Mouse (Mus musculus) liver, embryonic 14.5 days (tissue): ENCODE data around the gene Slc7a10. TPM values are rescaled to one million over a fixed set of nuclear protein-coding genes. Genes with fewer than 3 reads are reported as not detected.
A peak's percentile ranks its signal among the peaks of the same experiment; 100 is the strongest.

ENCODE experiments used
- ATAC-seq: fragments of 200-750 bp; cut with Nextera tagmentation; 2 replicates; pipeline ENCODE4 v1.8.0; 2017; ENCODE audit warnings: moderate number of reproducible peaks, mild to moderate bottlenecking, moderate library complexity; ENCODE audit not compliant: insufficient read depth
- DNase-seq, 3 experiments: peaks; one replicate each; pipeline ENCODE4 v3.0.0-alpha.2; 2012 to 2013; ENCODE audit warnings: low read depth in 3 of 3, low spot score in 3 of 3
- H3K27ac ChIP-seq: fragments of 300-500 bp; sonication (generic); 2 replicates; pipeline ENCODE4 v1.5.1; 2014; ENCODE audit warnings: moderate library complexity, mild to moderate bottlenecking, control low read depth, inconsistent platforms
- H3K27me3 ChIP-seq: fragments of 300-500 bp; sonication (generic); 2 replicates; pipeline ENCODE4 v1.6.1; 2014; ENCODE audit warnings: mild to moderate bottlenecking, low read length, moderate library complexity; ENCODE audit not compliant: control insufficient read depth, insufficient read depth
- H3K36me3 ChIP-seq: fragments of 300-500 bp; sonication (generic); replicated peaks from 2 replicates; pipeline ENCODE4 v1.6.1; 2014; ENCODE audit warnings: low read depth; ENCODE audit not compliant: control insufficient read depth, insufficient read depth
- H3K4me1 ChIP-seq, 2 experiments: fragments of 200-500 bp in 1 of 2; fragments of 300-500 bp in 1 of 2; sonication (generic) in 1 of 2; replicated peaks; 2 replicates each; pipeline ENCODE4 v1.6.1; 2012 to 2014; ENCODE audit warnings: antibody characterized with exemption in 1 of 2, inconsistent platforms in 1 of 2, low read length in 1 of 2; ENCODE audit not compliant: control insufficient read depth in 2 of 2, insufficient read depth in 2 of 2
- H3K4me2 ChIP-seq: fragments of 300-500 bp; sonication (generic); 2 replicates; pipeline ENCODE4 v1.6.1; 2014; ENCODE audit warnings: low read depth, mild to moderate bottlenecking, control low read depth, moderate library complexity
- H3K4me3 ChIP-seq, 2 experiments: fragments of 200-500 bp in 1 of 2; fragments of 300-500 bp in 1 of 2; sonication (generic) in 1 of 2; 2 replicates each; pipeline ENCODE4 v1.5.1; 2012 to 2014; ENCODE audit warnings: low read depth in 2 of 2, low read length in 2 of 2, mild to moderate bottlenecking in 2 of 2, control low read depth in 1 of 2, inconsistent platforms in 1 of 2, moderate library complexity in 1 of 2; ENCODE audit not compliant: insufficient read depth in 1 of 2
- H3K9ac ChIP-seq: fragments of 300-500 bp; sonication (generic); replicated peaks from 2 replicates; pipeline ENCODE4 v1.6.1; 2014; ENCODE audit warnings: mild to moderate bottlenecking, control low read depth, moderate library complexity
- H3K9me3 ChIP-seq: fragments of 300-500 bp; sonication (generic); 2 replicates; pipeline ENCODE4 v1.6.1; 2016; ENCODE audit warnings: low read length, mixed read lengths; ENCODE audit not compliant: control insufficient read depth
- CTCF ChIP-seq: IDR thresholded peaks from 2 replicates; pipeline ENCODE4 v1.5.1; 2016; ENCODE audit warnings: antibody characterized with exemption, low read depth, control low read depth
- EP300 ChIP-seq: IDR thresholded peaks from 2 replicates; pipeline ENCODE4 v1.6.1; 2016; ENCODE audit warnings: antibody characterized with exemption, low read depth
- WGBS: fragments of 180-500 bp; shearing (Covaris S2); extraction: QIAGEN DNeasy Blood & Tissue Kit; methylation state at CpG from one replicate; pipeline ENCODE4 v1.1.7; 2014; ENCODE audit not compliant: insufficient replicate concordance; 5-methylcytosine and 5-hydroxymethylcytosine counted together
- polyA plus RNA-seq, 2 experiments: library from polyadenylated mRNA; depleted of rRNA in 1 of 2; stranded (reverse) in 1 of 2; unstranded in 1 of 2; fragments of >200 nt; fragmentation: Nextera tagmentation in 1 of 2; extraction: Ambion mirVana in 1 of 2; gene quantifications; 2 replicates each; pipeline versions ENCODE4 v1.2.1 to v1.2.3; 2012 to 2014

Slc7a10 gene
- polyA plus RNA-seq, 2 experiments = 0.22 to 0.29 TPM

DNA sequence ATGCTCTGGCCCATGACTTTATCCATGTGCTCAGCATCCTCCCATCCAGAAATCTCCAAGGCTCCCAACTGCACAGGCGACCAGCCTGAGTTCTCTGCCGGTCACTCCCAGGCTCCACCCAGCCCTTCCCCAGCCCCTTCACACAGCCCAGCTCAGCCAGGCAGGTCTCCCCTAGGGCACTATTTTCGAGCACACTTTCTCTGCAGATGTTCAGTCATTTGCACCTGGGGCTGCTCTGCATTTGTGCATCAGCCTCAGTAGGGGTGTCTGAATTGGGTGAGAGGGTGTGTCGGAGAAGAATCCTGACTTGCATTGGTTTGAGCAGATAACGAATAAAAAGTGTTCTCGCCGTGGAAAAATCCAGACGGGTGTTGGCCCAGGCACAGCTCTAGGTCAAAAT lies 43.7 kb upstream of the Slc7a10 start:
- Histone ChIP-seq H3K27ac (no peak overlapping the region), H3K27me3 (no peaks in the 10 kb centered on the region), H3K4me3 (no peak overlapping the region), H3K4me2 (no peak overlapping the region), H3K4me1 (peaks cover 0 to 22% of the 10 kb centered on the region in 2 experiments; a peak in 2 of 4 replicates), H3K9ac (no peak overlapping the region), H3K36me3 (no peaks in the 10 kb centered on the region), H3K9me3 (no peaks in the 10 kb centered on the region)
- ATAC-seq (no peak), DNase-seq (no peak)
- WGBS = 63% methylated on average over 8 of the region's 8 CpGs
- TF ChIP-seq CTCF = no peak
- TF ChIP-seq EP300 = no peak

DNA sequence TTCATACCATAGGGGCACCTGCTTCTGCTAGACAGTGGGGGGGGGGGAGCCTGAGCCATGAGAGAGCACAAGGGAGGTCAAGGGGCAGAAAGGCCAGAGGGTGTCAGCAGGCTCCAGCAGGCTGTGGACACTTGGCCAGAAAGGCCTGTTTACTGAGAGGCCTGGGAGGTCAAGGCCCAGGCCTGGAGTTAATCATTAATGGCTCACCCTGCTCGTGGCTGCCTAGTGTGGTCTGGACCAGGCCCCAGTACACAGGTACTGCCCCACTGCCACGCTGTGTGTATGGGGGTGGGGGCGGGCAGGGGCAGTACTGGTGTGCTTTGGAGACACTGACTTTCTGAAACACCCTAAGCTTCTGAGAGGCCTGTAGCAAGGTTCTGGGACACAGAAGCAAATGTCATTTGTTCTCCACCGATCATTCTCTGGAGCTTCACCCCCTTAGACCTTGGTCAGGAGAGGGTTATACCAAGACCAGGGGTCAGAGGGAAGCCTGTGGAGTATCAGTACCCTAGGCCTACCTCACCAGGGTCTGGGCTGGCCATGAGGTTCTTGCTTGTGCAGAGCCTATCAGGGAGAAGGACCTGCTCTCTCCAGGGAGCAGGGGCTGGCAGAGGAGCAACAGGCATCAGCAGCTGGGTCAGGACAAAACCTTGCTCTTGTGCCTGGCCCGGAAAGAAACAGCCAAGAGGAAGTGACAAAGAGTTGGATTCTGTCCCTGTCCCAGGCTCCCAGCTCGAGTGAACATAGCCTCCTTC lies 42.1 kb upstream of the Slc7a10 start:
- Histone ChIP-seq H3K27me3 (no peaks in the 10 kb centered on the region), H3K27ac (no peak overlapping the region), H3K9me3 (no peaks in the 10 kb centered on the region), H3K36me3 (no peaks in the 10 kb centered on the region), H3K4me3 (no peak overlapping the region), H3K4me2 (no peak overlapping the region), H3K9ac (no peak overlapping the region), H3K4me1 (peaks cover 0 to 24% of the 10 kb centered on the region in 2 experiments; a peak in 2 of 4 replicates)
- ATAC-seq (peak; percentile 83), DNase-seq (peak in 2 of 3 experiments; percentile 34 to 48)
- no peak for TF ChIP-seq EP300
- TF ChIP-seq CTCF = no peak
- 40% methylated on average over 6 of the region's 6 CpGs for WGBS

- H3K36me3 ChIP-seq = no peaks in the 10 kb centered on the region
- no peak overlapping the region for H3K27ac ChIP-seq
- H3K9ac ChIP-seq = no peak overlapping the region
- peaks cover 0 to 31% of the 10 kb centered on the region in 2 experiments; a peak in 2 of 4 replicates for H3K4me1 ChIP-seq
- H3K4me3 ChIP-seq = no peak overlapping the region
- 39% methylated on average over 9 of the region's 9 CpGs for WGBS
- H3K9me3 ChIP-seq = no peaks in the 10 kb centered on the region
- no peak overlapping the region for H3K4me2 ChIP-seq
- no peaks in the 10 kb centered on the region for H3K27me3 ChIP-seq
- TF ChIP-seq CTCF = no peak
- no peak for TF ChIP-seq EP300
- ATAC-seq (no peak), DNase-seq (no peak)
Observed at GRCm38 (mm10) chr7:35145068-35145467, 41.1 kb upstream of the Slc7a10 start.

DNA sequence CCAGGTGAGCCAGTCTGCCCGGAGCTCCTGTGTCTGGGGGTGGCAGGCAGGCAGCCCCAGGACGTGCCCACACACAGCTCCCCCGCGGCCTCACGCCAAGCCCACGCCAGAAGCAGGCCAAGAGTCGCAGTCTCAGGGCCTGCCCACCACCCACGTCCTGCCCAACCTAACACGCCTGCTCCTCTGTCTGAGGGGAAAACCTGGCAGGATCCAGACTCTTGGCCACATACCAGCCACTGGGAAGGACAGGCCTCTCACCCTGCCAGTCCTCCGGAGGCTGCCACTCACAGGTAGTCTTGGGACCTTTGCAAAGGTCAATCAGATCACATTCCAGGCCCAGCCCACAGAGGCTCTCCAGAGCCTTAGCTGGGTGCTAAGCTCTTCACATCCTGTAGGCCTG lies 39.9 kb upstream of the Slc7a10 start:
- ATAC-seq = no peak
- Histone ChIP-seq H3K9ac (no peak overlapping the region), H3K4me1 (peaks cover 0 to 35% of the 10 kb centered on the region in 2 experiments; a peak in 2 of 4 replicates)

GRCm38 (mm10) chr7:35149616-35150433 lies 36.4 kb upstream of the Slc7a10 start:
- Histone ChIP-seq H3K27me3 (no peaks in the 10 kb centered on the region), H3K4me3 (no peak overlapping the region), H3K36me3 (no peaks in the 10 kb centered on the region), H3K27ac (no peak overlapping the region), H3K4me1 (peaks cover 0 to 32% of the 10 kb centered on the region in 2 experiments; a peak in 2 of 4 replicates), H3K9ac (no peak overlapping the region), H3K9me3 (no peaks in the 10 kb centered on the region), H3K4me2 (no peak overlapping the region)
- 59% methylated on average over 15 of the region's 15 CpGs for whole genome bisulfite sequencing
- TF ChIP-seq CTCF = no peak
- TF ChIP-seq EP300 = no peak
- ATAC-seq (peak; percentile 78), DNase-seq (peak in 1 of 3 experiments; percentile 36)

More for the DNA sequence above, 39.9 kb upstream of the Slc7a10 start:
- TF ChIP-seq EP300 (no peak), CTCF (no peak)
- H3K9me3 ChIP-seq = no peaks in the 10 kb centered on the region
- H3K36me3 ChIP-seq = no peaks in the 10 kb centered on the region
- no peaks in the 10 kb centered on the region for H3K27me3 ChIP-seq
- no peak for DNase-seq
- H3K4me3 ChIP-seq = no peak overlapping the region
- H3K4me2 ChIP-seq = no peak overlapping the region
- 58% methylated on average over 10 of the region's 10 CpGs for WGBS
- H3K27ac ChIP-seq = no peak overlapping the region
